Mouse (Mus musculus) embryo, embryonic 9.5 days (tissue): Measurements from ENCODE around the gene Ccdc39.
A peak's percentile ranks its signal among the peaks of the same experiment; 100 is the strongest.

ENCODE experiments used
- DNase-seq: peaks from one replicate; pipeline ENCODE4 v3.0.0-alpha.2; 2017; ENCODE audit errors: extremely low spot score

Ccdc39 gene

GRCm38 (mm10) chr3:33843801-33844632 is at the start of gene Ccdc39:
Ccdc39 (minus strand) TSS chr3:33844310.
- DNase-seq = peak; percentile 80

GRCm38 (mm10) chr3:33893433-33893832 is 49.3 kb upstream of the Ccdc39 start:
- DNase-seq = no peak

DNA sequence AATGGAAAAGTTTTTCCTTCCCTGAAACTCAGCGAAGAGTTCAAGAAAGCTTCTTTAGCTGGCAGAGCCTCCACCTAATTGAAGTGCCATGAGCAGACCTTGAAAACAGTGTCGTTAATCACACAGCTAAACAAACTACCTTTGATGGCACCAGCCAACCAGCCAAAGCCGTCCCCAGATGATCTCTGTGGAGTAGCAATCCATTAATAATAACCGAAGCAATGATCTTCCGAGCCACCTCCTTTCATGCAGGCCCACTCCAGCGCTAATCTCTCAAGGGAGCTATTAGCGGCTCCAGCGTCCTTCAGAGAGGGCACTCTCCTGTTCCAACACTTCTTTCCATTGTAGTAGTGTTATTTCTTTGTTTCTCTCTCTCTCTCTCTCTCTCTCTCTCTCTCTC is 43.3 kb upstream of the Ccdc39 start:
- DNase-seq = no peak

GRCm38 (mm10) chr3:33883105-33883504 is 39.0 kb upstream of the Ccdc39 start:
- DNase-seq = no peak

GRCm38 (mm10) chr3:33882695-33883094 is 38.6 kb upstream of the Ccdc39 start:
- no peak for DNase-seq

DNA sequence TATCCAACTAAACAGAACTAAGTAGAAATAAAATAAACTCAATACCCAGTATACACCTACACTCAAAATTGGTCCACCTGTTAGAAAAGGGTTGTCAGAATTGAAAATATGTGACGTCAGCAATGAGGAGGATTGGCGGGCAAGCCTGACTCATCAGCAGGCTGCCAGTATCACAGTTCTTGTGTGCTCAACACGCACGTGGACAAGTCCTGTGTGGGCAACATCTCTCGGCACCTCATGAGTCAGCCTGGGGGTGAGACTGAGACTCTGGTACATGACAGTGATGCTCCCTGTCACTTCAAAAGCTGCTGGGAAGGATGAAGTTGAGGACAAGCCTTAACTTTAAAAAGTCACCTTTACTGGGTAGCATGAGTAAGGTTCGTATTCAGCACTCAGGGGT is 34.6 kb upstream of the Ccdc39 start:
- DNase-seq = no peak

DNA sequence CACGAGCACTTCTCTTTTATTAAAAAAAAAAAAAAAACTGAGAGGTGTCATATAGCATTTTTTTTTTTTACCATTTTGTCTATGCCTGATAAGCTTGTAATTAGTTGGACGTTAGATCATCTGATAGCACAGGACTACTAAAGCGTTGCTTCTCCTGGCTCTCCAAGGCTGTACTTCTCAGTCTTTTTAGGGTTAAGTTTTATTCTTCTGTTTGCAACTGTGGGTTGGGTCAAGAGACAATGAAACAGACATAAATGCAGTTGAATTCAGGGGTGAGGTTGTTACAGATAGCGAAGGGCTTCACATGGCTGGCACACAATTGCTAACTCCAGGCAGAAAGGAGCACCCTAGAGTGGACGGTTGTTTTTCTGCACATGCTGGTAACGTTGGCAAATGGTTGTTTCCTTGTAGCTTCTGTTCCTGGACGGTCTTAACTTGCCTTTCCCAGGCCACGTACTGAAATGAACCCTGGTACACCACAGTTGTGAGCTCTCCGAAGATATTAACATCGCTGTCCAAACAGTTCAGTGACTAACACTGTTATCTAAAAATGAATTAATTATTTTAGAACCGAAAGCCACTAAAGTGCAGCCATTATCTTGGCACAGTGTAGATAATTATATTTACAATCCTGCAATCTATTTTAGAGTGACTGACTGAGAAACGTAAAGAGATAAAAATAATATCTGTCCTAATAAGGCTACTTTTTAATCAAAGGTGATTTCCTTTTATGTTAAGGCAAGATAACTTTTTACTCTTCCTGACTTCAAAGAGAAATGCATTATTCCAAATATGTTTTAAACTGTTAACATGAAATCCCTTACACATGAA is 30.6 kb upstream of the Ccdc39 start:
- DNase-seq = no peak

DNA sequence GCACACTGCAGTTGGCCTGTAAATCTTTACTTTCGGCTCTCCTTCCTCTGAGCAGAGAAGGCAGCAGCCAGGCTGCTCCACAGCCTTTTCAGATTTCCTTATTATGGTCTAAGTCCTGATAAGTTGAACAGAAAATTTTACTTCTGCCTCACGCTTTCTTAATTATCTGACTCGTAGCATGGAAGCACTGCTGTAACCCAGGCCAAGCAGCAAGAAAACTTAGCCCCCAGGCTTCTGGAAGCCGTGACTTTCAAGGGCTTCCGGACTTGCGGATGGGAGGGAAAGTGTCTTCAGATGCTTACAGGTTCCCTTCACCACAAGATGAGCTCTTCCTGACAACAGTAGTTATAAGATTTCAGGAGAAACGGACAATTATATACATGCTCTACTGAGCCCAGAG is 29.7 kb upstream of the Ccdc39 start:
- DNase-seq = no peak

DNA sequence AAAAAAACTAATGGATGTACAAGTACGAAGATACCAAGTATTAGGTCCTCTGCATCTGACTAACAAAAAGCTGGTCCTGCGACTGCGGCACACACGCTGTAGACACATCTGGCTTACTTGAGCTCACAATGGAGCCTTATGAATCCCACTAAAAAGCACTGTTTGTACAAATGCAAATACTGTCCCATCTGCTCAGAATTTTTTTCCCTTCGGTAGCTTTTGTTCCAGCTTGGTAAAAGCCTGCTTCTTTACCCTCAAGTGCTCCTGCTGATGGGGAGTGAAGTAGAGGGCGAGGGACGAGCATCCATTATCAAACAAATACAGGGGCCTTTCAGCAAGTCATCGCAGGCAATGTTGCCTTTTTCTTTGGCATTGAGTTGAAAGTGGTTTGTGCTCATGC is 29.3 kb upstream of the Ccdc39 start:
- no peak for DNase-seq

GRCm38 (mm10) chr3:33864000-33864540 is 20.0 kb upstream of the Ccdc39 start:
- DNase-seq = no peak

GRCm38 (mm10) chr3:33858939-33859338 is 14.8 kb upstream of the Ccdc39 start:
- DNase-seq = no peak

- no peak for DNase-seq
Measured at GRCm38 (mm10) chr3:33853062-33853461, 9.0 kb upstream of the Ccdc39 start.

GRCm38 (mm10) chr3:33850856-33851255 is 6.7 kb upstream of the Ccdc39 start:
- no peak for DNase-seq

- no peak for DNase-seq
Measured at GRCm38 (mm10) chr3:33846639-33847038, 2.5 kb upstream of the Ccdc39 start.

GRCm38 (mm10) chr3:33838877-33839276 is 5.2 kb downstream of the Ccdc39 start:
- DNase-seq = no peak

GRCm38 (mm10) chr3:33836576-33836975 is 7.5 kb downstream of the Ccdc39 start:
- DNase-seq = no peak

DNA sequence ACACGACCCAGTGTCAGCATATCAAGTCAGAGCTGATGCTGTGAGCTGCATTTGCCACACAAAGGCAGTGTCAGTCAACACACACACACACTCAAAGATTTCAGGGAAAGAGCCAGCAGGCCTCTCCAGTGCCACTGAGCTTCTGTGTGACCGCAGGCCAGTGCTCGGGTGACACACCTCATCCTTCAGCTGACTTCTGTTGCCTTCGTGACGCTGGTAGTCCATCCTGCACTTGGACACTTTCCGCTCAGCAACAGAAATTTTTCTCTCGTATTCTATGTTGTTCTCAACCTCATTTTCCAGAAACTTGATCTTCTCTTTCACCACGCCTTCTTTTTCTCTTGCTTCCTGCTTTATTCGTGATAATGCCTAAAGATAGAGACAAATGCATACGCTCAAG is 11.8 kb downstream of the Ccdc39 start:
- no peak for DNase-seq

DNA sequence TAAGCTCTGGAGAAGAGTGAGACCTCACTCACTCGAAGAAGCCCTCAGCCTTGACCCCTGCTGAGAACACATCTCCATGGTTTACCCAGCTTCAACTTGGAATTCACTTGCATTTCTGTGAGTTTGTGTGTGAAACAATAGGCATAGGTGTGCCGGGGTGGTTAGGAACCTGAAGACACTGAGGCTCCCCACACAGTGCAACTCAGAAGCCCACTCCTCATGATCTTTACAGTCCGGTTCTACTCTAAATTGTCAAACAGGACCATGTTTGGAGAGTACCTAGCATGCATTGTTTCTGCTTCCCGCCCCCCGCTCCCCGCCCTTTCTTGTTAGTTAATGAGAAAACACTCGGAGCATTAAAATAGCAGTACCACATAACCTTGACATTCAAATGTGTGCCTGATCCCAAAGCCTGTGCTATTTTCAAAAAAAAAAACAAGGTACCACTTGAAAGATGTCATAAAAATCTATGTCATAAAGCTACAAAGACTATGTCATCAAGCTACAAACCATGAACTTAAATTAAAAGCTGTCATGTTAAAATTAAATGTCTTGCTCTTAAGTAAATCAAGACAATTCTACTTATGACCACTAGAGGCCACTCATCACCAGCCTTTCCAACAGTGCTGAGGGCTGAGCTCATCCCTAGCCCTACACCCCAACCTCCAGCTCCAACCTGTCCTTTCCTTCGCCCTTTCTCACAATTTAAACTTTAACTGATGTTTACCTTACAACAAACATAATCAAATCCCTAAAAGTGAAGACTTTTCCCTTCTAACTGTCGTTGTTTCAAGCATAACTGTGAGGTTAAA is 19.8 kb downstream of the Ccdc39 start:
- peak; percentile 29 for DNase-seq

DNA sequence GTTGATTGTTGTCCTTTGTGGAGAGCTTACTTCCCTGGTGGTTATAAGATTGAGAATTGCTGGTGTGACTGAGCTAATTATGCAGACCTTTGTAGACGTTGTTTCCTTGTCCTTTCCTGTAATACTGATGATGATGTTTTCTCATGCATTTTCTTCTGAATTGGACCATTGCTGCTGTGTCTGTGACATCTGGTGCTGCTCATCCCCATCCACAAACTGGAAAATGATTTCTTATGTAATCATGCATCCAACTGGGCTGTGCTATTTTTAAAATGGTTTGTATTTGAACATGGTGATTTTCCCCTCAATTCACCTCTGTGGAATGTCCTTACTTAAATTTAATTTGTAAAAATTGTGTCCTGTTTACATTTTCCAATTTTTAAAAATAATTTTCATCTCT is 37.0 kb downstream of the Ccdc39 start:
- no peak for DNase-seq

DNA sequence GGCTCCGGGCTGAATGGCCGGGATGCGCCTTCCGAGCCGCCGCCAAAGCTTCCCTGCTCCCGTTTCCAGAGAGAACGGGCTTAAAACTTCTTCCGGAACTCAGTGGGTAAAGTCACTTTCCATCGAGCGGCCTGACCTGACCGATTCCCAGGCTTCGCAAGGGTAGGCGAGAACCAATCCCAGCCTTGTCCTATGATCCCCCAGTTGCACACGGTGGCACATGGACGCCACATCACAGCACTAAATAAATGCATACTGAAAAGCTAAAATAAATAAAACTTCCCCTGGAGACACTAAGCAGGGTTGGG is 43.6 kb downstream of the Ccdc39 start:
- DNase-seq = no peak

- peak; percentile 97 for DNase-seq
Measured at GRCm38 (mm10) chr3:33799617-33800512, 44.2 kb downstream of the Ccdc39 start, which contains the start of gene Ttc14. Ttc14 (plus strand) TSS chr3:33799832.
